Mouse (Mus musculus): ENCODE measurements at regions not wholly inside any gene's neighbourhood (a gene's known extent, or its start where the extent isn't known, plus 50 kb on each side); places are given as distances from the start of the nearest gene placed in this dataset.

GRCm38 (mm10) chr16:54120356-54120755 is 1177.4 kb downstream of the Zpld1 start:
- no peak for DNase-seq (ENCODE audit: extremely low read depth, low read depth)

DNA sequence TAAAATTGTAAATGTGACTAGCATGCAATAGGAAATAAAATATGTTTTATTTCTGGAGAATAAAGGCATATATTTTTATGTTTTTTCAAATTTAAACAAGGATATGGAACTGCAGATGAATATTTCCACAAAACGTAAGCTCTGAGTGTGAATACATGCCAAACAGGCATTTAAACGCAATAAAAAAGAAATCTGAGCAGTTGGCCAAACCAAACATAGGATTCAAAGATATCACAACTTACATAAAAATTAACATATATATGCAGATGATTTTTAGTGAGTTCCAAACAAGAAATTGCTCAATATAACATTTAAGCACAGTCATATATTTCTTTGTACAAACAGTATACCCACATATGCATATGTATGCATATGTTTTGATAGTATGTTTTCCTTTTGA is 1199.1 kb downstream of the Zpld1 start:
- DNase-seq (ENCODE audit: extremely low read depth, low read depth): no peak

GRCm38 (mm10) chr16:54092206-54092605 is 1205.6 kb downstream of the Zpld1 start:
- DNase-seq (ENCODE audit: extremely low read depth, low read depth): no peak

- DNase-seq (ENCODE audit: extremely low read depth, low read depth): no peak
Measured at GRCm38 (mm10) chr16:54091061-54091765, 1206.6 kb downstream of the Zpld1 start.

DNA sequence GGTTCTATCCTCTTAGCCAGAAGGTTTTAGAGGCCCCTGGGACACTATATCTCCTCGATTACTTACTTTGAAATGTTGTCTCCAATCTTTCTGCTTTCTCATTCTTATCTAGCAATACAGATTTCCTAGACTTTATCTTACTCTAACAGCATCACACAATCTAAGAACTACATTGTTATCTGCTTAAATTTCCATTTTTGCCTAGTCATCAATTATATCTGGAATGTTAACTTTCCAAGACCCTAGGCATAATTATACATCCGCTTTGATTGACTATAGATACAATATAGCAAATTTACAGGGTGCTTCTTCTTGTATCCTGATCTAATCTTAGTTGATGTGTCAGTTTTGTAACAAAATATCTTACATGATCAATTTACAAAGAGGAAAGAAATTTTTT is 1217.3 kb downstream of the Zpld1 start:
- DNase-seq (ENCODE audit: extremely low read depth, low read depth): no peak

- no peak for DNase-seq (ENCODE audit: extremely low read depth, low read depth)
Measured at GRCm38 (mm10) chr16:54047836-54048235, 1250.0 kb downstream of the Zpld1 start.

- DNase-seq (ENCODE audit: extremely low read depth, low read depth): no peak
Measured at GRCm38 (mm10) chr16:54041973-54042372, 1255.8 kb downstream of the Zpld1 start.

GRCm38 (mm10) chr16:54016319-54016718 is 1281.5 kb downstream of the Zpld1 start:
- DNase-seq (ENCODE audit: extremely low read depth, low read depth): peak; percentile 23

DNA sequence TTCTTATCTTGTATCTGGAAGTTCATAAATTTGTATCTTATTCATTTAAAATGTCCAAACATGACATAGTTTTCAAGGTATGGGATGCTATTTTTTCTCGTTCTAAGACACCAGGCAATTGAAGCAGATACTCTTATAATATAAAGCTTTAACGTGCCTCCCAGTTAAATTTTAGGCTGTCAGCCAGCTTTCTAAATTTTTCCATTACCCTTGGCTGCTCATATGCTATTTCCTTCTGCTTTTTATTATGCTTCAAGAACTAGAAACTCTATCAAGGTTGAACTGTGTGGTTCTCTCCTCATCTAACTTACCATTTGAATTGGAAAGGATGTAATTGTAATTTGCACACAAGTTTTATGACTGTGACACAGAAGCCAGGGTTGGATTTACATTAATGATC is 1324.1 kb downstream of the Zpld1 start:
- no peak for DNase-seq (ENCODE audit: extremely low read depth, low read depth)

DNA sequence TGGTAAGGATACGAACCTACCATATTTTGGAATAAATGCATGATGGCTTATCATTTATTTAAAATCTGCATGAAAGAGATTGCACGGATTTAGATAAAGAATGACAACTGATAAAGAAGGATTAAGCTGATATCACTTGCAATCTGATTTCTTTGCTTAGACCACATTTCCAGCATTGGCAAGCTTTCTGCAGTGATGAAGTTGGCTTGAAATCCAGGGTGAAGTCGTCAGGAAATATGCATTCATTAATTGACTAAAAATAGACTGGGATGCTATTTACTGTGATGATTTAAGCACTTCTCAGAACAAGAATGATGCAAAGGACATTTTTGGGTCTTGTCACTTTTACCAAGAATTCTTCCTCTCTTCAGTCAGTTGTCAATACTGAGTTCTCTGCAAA is 1341.1 kb downstream of the Zpld1 start:
- no peak for DNase-seq (ENCODE audit: extremely low read depth, low read depth)

DNA sequence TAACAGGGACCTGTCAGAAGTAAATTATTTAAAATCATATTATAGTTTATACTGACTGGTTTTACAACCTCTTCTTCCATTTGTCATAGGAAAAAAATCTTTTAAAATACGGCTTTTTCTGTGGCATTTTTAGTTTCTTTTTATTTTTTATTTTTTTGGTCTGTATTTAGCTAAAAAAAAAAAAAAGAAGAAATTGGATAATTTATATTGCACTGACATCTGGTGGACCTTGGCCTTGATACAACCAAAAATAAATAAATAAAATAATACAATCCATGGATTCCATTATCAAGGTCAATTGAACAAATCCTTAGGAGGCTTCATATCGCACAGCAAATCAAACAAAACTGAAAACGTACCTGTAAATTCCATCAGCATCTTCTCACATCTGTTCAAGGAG is 1352.5 kb downstream of the Zpld1 start:
- no peak for DNase-seq (ENCODE audit: extremely low read depth, low read depth)

GRCm38 (mm10) chr16:53915794-53916193 is 1382.0 kb downstream of the Zpld1 start:
- no peak for DNase-seq (ENCODE audit: extremely low read depth, low read depth)

GRCm38 (mm10) chr16:53907125-53907524 is 1390.7 kb downstream of the Zpld1 start:
- DNase-seq (ENCODE audit: extremely low read depth, low read depth): no peak

DNA sequence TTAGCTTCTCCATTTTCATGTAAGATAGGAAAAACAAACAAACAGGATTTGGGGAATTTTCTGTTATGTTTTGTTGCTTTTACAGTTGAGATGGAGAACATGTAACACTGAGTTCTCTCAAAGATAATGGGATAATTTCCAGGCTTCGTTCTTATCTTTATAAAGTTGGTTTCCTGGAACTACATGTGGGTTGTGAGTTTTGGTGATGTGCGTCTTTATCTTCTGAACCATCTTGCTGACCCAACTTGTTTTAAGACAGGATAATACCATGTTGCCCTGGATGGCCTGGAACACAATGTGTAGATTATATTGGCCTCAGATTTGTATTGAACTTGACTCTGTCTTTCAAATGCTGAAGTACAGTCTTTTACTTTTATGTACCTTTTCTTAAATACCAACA is 1394.0 kb downstream of the Zpld1 start:
- peak; percentile 4 for DNase-seq (ENCODE audit: extremely low read depth, low read depth)

GRCm38 (mm10) chr16:53867342-53867741 is 1413.5 kb upstream of the Alcam start:
- DNase-seq (ENCODE audit: extremely low read depth, low read depth): peak; percentile 39

GRCm38 (mm10) chr16:53840678-53841077 is 1386.8 kb upstream of the Alcam start:
- DNase-seq (ENCODE audit: extremely low read depth, low read depth): no peak

All from MEL-GATA-1-ER (cell line).